Mouse (Mus musculus) G1E-ER4 (cell line): ENCODE data around the gene Gm5168. TPM values are rescaled to one million over a fixed set of nuclear protein-coding genes. Genes with fewer than 3 reads are reported as not detected.
"Not testable (repeated sequence)": the region's sequence is repeated elsewhere in the genome, so short reads cannot be mapped to it uniquely, and the experiment has no call there.

Experiments used
- GATA1 ChIP-seq: IDR thresholded peaks from one replicate; pipeline ENCODE4 v1.8.0; 2012; ENCODE audit warnings: low read length, inconsistent platforms
- polyA plus RNA-seq: library from polyadenylated mRNA; stranded (reverse); fragments of >175 nt; gene quantifications from 2 replicates; pipeline ENCODE4 v1.2.3, GENCODE M21; 2012

Gene Gm5168
- polyA plus RNA-seq = not detected in 2 replicates

GRCm38 (mm10) chrX:26050941-26051340 is at the start of gene Gm5168:
Gm5168 (minus strand) TSS chrX:26051041.
- not testable (repeated sequence) for TF ChIP-seq GATA1

Other genes starting within 250 kb of the Gm5168 start
- not detected in 2 replicates for gene Gm2012, start 180.3 kb upstream of the Gm5168 start, polyA plus RNA-seq